Mouse (Mus musculus): ENCODE results near the gene Armc7. TPM values are rescaled to one million over a fixed set of nuclear protein-coding genes. Genes with fewer than 3 reads are reported as not detected.

Armc7 gene
- polyA plus RNA-seq, 2 experiments, result 7.5 to 8.5 TPM

- WGBS, result 93% methylated on average over 9 of the region's 9 CpGs
- H3K36me3 ChIP-seq (ENCODE audit: control insufficient read depth, insufficient read depth, low read length), result no peaks in the 10 kb centered on the region
- no peaks in the 10 kb centered on the region for H3K9me3 ChIP-seq (ENCODE audit: control insufficient read depth, low read length)
- no peak for ATAC-seq (ENCODE audit: low FRiP score, low read depth)
- H3K4me2 ChIP-seq (replicated peaks; ENCODE audit: low read depth, low read length, severe bottlenecking), result no peak within 1 kb of the TSS
- no peak for DNase-seq (ENCODE audit: low spot score)
- H3K9ac ChIP-seq (ENCODE audit: low read depth, low read length, severe bottlenecking), result no peak within 1 kb of the TSS
- TF ChIP-seq POLR2A (IDR thresholded peaks at IDR 0.05; ENCODE audit: borderline replicate concordance, extremely low read depth, insufficient read depth, insufficient read length), result no peak
- no peak within 1 kb of the TSS for H3K27ac ChIP-seq (replicated peaks; ENCODE audit: low read depth, low read length)
- peaks cover 9% of the 10 kb centered on the region; the same call in 1 of the 2 replicates for H3K4me1 ChIP-seq (ENCODE audit: control insufficient read depth, insufficient read depth, low read length)
- H3K4me3 ChIP-seq (replicated peaks; ENCODE audit: low read length), result no peak within 1 kb of the TSS
- H3K27me3 ChIP-seq (ENCODE audit: control insufficient read depth, insufficient read depth, low read length), result no peaks in the 10 kb centered on the region
These were observed 35.4 kb upstream of the Armc7 start, which contains the start of gene Trim80 for GRCm38 (mm10) chr11:115439906-115440595. Gene Trim80, plus strand, starts transcription at chr11:115440545.

DNA sequence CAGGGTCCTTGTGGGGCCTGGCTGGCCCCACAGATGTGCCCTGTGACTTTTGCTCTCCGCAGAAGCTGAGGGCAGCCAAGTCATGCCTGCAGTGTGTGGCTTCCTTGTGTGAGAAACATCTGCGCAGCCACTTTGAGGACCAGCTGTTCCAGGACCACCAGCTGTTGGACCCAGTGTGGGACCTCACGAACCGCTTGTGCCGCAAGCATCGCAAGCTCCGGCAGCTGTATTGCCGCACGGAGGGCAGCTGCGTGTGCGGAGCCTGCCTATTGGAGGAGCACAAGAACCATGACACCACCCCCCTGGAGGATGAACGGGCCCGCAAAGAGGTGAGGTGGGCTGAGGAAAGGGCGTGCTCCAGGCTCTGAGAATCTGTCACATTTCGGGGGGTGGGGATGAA, 34.0 kb upstream of the Armc7 start:
- DNase-seq (ENCODE audit: low spot score) (no peak), ATAC-seq (ENCODE audit: low FRiP score, low read depth) (peak; percentile 74)
- H3K9ac ChIP-seq (ENCODE audit: low read depth, low read length, severe bottlenecking), result no peak overlapping the region
- H3K4me3 ChIP-seq (replicated peaks; ENCODE audit: low read length), result no peak overlapping the region
- no peak overlapping the region for H3K27ac ChIP-seq (replicated peaks; ENCODE audit: low read depth, low read length)
- 39% methylated on average over 15 of the region's 15 CpGs for WGBS
- TF ChIP-seq POLR2A (IDR thresholded peaks at IDR 0.05; ENCODE audit: borderline replicate concordance, extremely low read depth, insufficient read depth, insufficient read length), result no peak
- no peaks in the 10 kb centered on the region for H3K27me3 ChIP-seq (ENCODE audit: control insufficient read depth, insufficient read depth, low read length)
- no peaks in the 10 kb centered on the region for H3K9me3 ChIP-seq (ENCODE audit: control insufficient read depth, low read length)
- no peak overlapping the region for H3K4me2 ChIP-seq (replicated peaks; ENCODE audit: low read depth, low read length, severe bottlenecking)
- H3K36me3 ChIP-seq (ENCODE audit: control insufficient read depth, insufficient read depth, low read length), result no peaks in the 10 kb centered on the region
- H3K4me1 ChIP-seq (ENCODE audit: control insufficient read depth, insufficient read depth, low read length), result peaks cover under 1% of the 10 kb centered on the region; the same call in 1 of the 2 replicates

GRCm38 (mm10) chr11:115446906-115447305, 28.6 kb upstream of the Armc7 start:
- DNase-seq (ENCODE audit: low spot score), result no peak
- no peaks in the 10 kb centered on the region for H3K36me3 ChIP-seq (ENCODE audit: control insufficient read depth, insufficient read depth, low read length)
- H3K4me1 ChIP-seq (ENCODE audit: control insufficient read depth, insufficient read depth, low read length), result 0 out of 2 replicates have a peak, but pooled peaks cover 2% of the 10 kb centered on the region
- no peak overlapping the region for H3K9ac ChIP-seq (ENCODE audit: low read depth, low read length, severe bottlenecking)
- H3K4me3 ChIP-seq (replicated peaks; ENCODE audit: low read length), result no peak overlapping the region
- H3K9me3 ChIP-seq (ENCODE audit: control insufficient read depth, low read length), result no peaks in the 10 kb centered on the region
- H3K27ac ChIP-seq (replicated peaks; ENCODE audit: low read depth, low read length), result no peak overlapping the region
- no peak for ATAC-seq (ENCODE audit: low FRiP score, low read depth)
- no peak for TF ChIP-seq POLR2A (IDR thresholded peaks at IDR 0.05; ENCODE audit: borderline replicate concordance, extremely low read depth, insufficient read depth, insufficient read length)
- no peak overlapping the region for H3K4me2 ChIP-seq (replicated peaks; ENCODE audit: low read depth, low read length, severe bottlenecking)
- H3K27me3 ChIP-seq (ENCODE audit: control insufficient read depth, insufficient read depth, low read length), result no peaks in the 10 kb centered on the region
- WGBS, result 77% methylated on average over 3 of the region's 3 CpGs

GRCm38 (mm10) chr11:115447321-115447885, 28.1 kb upstream of the Armc7 start:
- Histone ChIP-seq H3K27me3 (ENCODE audit: control insufficient read depth, insufficient read depth, low read length) (no peaks in the 10 kb centered on the region), H3K27ac (replicated peaks; ENCODE audit: low read depth, low read length) (no peak overlapping the region), H3K4me1 (ENCODE audit: control insufficient read depth, insufficient read depth, low read length) (0 out of 2 replicates have a peak, but pooled peaks cover 2% of the 10 kb centered on the region), H3K4me3 (replicated peaks; ENCODE audit: low read length) (no peak overlapping the region), H3K36me3 (ENCODE audit: control insufficient read depth, insufficient read depth, low read length) (no peaks in the 10 kb centered on the region), H3K9ac (ENCODE audit: low read depth, low read length, severe bottlenecking) (no peak overlapping the region), H3K9me3 (ENCODE audit: control insufficient read depth, low read length) (no peaks in the 10 kb centered on the region), H3K4me2 (replicated peaks; ENCODE audit: low read depth, low read length, severe bottlenecking) (no peak overlapping the region)
- no peak for TF ChIP-seq POLR2A (IDR thresholded peaks at IDR 0.05; ENCODE audit: borderline replicate concordance, extremely low read depth, insufficient read depth, insufficient read length)
- DNase-seq (ENCODE audit: low spot score) (no peak), ATAC-seq (ENCODE audit: low FRiP score, low read depth) (no peak)
- 90% methylated on average over 11 of the region's 11 CpGs for WGBS

DNA sequence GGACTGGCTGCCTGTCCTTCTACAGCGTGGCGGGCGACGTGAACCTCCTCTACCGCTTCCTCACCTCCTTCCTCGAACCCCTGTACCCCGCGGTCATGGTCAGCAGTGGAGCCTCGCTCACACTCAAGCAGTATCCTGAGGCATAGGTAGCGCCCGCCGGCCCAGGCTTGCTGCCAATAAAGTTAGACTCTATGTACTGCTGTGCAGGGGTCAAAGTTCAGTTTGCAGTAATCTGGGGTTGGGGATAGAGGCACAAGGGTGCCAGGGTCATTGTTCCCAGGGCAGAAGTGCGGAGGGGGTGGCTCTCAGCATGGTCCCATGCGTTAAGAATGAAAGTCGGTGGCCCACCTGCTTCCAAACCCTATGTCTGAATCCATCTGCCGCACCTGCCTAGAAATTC, 27.4 kb upstream of the Armc7 start:
- Histone ChIP-seq H3K27me3 (ENCODE audit: control insufficient read depth, insufficient read depth, low read length) (no peaks in the 10 kb centered on the region), H3K4me2 (replicated peaks; ENCODE audit: low read depth, low read length, severe bottlenecking) (no peak overlapping the region), H3K4me3 (replicated peaks; ENCODE audit: low read length) (no peak overlapping the region), H3K36me3 (ENCODE audit: control insufficient read depth, insufficient read depth, low read length) (no peaks in the 10 kb centered on the region), H3K9ac (ENCODE audit: low read depth, low read length, severe bottlenecking) (no peak overlapping the region), H3K9me3 (ENCODE audit: control insufficient read depth, low read length) (no peaks in the 10 kb centered on the region), H3K4me1 (ENCODE audit: control insufficient read depth, insufficient read depth, low read length) (0 out of 2 replicates have a peak, but pooled peaks cover 2% of the 10 kb centered on the region), H3K27ac (replicated peaks; ENCODE audit: low read depth, low read length) (no peak overlapping the region)
- WGBS, result 85% methylated on average over 16 of the region's 16 CpGs
- no peak for ATAC-seq (ENCODE audit: low FRiP score, low read depth)
- DNase-seq (ENCODE audit: low spot score), result no peak
- no peak for TF ChIP-seq POLR2A (IDR thresholded peaks at IDR 0.05; ENCODE audit: borderline replicate concordance, extremely low read depth, insufficient read depth, insufficient read length)

Data from limb, embryonic 14.5 days (tissue).